Mouse (Mus musculus) cerebellum, adult 9-11 months (tissue): ENCODE measurements around the gene Fap.

Experiments used
- DNase-seq: peaks from one replicate; pipeline ENCODE4 v3.0.0; 2022

The Fap gene

DNA sequence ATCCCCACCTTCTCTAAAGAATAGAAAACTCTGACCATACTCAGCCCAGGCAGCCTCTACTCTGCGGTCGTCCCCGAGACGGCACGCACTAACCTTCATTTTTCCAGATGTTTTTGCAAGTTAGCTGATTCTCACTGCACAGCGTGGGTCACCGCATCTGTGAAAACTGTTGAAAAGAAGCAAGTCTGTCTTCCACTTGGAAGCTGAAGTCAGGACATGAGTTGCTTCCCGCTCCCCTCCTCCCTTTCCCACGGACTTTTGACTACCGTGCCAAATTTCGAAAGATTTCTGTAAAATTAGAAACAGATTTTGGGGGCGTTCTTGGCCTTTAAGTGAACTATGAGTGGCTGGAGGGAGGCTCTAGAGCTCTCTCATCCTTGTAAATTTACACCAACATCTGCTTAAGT is at the start of gene Fap:
Gene Fap (minus strand): TSS at position 323 of the 407 bp plus-strand sequence.
- DNase-seq = no peak

DNA sequence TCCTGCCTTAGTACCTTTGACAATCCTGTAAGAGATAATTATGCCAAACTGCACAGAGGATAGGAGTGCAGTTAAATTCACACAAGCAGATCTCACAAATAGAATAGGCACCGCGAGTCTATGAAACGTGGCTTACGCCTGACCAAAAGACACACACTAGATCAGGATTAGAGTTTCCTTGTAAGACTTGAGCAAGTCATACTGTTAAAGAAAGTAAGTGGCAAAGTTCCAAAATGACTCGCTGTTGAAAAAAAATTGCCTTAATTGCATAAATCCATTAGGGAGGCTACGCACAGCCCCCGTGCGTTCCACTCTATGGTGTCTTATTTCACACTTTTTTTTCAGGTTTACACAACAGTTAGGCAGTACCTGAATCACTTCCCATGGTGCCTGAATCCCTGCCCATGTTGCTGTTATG is 49.2 kb upstream of the Fap start:
- no peak for DNase-seq

DNA sequence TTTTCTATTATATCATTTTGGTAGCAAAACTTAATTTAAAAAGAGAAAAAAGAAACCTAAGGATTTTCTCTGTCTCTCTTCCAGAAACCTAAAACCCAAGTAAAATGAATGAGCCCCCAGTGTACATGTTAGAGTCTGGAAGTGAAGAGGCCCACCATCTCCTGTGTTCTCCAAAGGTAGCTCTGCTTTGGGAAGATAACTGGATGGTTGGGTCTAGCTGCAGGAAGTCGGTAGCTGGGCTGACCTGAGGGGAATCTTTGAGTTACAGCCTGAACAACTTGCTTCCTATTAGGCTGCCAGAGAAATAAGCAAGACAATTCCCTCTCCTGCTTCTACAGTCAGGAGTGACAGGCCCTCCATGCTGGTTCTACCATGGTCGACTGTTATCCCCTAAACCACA is 45.8 kb upstream of the Fap start:
- no peak for DNase-seq

DNA sequence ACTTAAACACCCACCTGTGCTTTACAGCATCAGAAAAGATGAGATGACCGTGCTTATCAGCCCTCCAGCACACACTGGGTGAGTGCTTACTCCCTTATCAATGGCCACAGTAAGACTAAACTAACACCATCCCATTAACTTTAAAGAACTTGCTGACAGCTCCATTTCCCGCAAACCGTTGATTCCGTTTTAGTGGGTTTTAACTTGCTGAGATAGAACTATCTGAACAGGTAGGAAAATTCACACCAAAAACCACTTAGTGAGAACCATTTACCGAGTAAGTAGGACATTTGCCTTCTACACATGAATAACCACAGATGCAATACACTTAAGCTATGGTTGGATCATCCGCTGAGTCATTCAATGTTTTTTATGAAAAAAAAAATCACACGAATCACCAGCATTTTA is 45.1 kb upstream of the Fap start:
- no peak for DNase-seq

DNA sequence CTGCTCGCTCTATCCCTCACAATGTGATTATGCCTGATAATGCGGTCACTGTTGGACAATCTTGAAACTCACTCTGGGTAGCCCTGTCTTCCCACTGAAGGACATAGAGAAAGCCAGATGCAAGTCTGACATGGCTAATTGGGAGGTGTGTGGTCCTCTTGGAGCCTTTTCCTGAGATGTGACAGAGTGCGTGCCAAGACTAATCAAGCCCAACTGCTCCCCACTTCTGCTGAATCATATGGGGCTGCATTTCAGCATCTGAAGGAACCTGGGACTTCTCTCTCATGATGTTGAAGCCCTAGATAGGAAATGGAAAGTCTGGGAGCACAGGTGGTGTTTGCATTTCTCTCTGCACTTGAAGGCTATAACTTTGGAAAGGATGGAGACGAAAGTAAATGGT is 39.3 kb upstream of the Fap start:
- DNase-seq = no peak

DNA sequence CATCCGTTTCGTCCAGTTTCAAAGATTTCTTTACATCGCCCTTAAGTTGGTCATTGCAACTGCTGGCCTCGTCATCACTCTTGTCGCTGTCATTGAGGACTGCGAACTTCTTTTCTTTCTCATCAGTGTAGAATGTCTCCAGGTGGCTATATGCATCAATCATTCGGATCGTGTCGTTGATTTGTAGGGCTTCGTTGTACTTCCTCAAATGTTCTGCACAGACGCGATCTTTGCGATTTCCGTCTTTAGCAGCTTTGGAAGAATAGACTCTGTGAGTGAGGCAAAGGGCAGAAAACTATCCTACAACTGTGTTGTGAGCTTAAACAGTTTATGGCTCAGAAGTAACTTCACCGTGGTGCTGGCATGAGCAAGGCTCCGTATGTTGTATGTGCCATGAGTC is 32.3 kb upstream of the Fap start:
- DNase-seq = no peak

DNA sequence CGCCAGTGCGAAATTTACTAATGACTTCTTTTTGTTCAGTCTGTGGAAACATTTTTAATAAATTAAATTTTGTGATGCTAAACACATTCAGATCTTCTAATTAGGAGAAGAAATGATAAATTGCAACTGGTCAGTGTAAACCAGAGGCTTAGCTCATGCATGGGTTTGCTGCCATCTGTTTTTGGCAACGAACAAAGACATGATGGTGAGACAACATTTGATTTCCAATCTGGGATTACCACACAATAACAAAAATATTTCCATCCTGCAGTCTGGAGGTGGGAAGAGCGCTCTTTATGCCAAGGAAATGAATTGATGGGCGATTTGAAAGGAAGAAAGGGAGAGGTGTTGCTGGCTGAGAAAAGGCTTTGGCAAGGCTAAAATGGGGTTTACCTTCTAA is 29.7 kb upstream of the Fap start:
- no peak for DNase-seq

DNA sequence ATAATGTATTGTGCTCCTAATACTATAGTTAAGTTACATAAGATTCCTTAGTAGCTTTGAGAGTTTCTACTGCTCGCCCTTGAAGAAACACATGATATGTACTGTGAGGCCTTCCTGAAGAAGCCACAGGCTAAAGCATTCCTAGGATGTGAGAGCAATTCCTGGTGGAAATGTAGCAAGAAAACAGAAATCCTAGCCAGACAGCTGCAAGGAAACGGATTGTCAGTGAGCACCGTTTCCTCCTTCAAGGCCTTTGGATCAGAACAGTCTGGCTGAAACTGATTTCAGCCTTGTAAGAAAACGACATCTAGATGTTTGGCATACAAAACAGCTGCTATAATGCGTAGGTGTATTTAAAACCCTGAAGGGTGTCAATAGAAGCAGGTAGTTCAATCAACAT is 22.7 kb upstream of the Fap start:
- DNase-seq = no peak

DNA sequence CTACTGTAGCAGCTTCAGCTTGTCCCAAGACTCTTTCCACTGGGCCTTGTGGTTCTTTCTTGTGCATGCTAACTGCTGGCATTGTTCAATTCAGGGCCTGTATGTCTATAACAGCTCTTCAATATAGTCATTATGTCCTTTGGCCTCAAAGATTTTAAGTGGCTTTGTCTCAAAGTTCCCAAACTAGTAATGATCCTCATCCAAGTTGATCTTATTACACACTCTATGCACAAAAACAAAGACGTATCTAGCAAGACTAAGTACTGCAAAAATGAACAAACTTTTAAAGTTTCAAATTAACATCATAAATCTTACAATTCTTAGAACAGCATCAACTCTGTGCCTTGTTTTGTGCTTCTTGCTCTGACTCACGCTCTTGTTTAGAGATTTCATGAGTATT is 20.6 kb upstream of the Fap start:
- no peak for DNase-seq

DNA sequence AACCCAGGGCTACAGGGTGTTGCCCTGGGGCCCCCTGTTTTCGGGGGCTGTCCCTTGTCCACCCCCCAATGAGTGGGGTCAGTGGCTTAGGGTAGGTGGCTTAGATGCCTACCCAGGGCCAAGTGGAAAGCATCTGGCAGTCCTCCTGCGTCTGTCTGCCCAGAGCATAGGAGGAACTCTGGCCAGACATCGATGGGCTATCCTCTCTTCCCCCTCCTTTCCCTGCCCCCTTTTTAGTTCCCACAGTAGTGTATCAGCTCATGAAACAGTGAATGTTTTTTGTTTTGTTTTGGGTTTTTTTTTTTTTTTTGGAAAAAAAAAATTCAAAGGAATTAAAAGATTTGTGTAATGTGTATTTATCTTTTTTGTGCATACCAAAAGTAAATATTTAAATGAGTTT is 17.7 kb upstream of the Fap start:
- no peak for DNase-seq

DNA sequence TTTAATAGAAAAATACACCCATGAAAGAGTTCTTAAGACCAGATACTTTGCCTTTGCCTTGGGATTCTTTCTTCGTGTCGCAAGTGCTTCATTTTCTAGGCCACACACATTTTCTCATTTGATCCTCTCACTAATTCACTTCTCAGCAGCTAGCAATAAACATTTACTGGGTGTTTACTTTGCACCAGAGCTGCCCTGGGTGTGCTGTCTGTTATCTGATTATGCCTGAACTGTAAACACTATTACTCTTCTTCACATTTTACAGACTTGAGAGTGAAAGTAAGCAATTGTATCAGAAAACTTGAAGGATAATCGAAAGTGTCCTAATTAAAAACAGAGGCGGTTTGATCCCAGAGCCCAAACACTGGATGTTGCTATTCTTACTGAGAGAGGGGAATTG is 15.5 kb upstream of the Fap start:
- DNase-seq = no peak

DNA sequence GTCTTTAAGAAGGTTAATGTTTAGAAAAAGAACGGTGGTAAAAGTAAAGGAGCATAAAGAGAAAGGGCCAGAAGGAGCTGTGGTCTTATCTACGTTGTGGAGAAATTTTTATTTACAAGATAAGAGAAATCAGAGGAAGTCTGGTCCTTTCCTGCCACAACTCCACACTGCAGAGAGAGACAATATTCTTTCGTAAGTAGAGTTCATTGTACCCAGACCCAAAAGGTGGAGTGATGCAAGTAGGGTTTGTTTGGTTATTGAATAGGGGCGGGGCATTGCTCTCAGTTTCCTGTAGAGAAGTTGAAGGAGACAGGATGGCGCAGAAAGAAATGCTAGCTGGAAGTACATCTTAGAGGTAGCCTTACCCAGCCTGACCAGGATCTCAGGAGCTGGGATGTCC is 11.9 kb upstream of the Fap start:
- no peak for DNase-seq

DNA sequence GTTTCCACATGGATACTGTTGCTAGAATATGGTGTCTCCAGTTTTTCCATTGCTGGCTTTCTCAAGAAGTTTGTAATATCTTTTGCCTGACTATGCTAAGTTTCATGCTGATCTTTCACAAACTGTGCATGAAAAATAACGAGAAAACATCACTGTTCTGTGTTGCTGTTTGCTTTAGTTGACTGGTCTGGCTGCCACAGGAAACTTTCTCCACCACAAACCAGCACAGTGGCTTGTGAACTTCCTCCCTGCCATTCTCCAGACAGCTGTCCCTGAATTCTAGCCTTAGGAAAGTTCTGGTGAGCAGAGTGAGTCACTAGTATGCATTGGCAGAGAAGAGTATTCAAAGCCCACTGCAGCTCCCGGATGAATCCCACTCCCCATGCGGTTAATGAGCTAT is 1.1 kb upstream of the Fap start:
- no peak for DNase-seq

DNA sequence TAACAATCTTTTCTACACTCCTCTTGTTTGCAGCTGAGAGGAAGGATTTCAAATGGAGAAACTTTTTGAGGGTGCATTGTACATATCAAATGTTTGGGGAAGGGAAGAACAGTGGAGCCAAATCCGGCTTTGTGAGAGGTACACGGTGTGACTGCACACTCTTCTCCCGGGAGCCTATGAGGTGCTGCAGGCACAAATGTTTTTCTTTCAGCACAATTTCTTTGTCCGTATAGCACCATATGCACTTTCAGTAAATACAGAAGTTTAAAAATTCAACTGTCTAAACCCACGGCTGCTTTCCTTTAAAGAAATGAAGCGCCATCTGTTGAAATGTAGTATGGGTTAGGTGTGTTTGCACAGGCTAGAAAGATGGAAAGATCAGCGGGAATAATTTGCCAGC is 375 bp upstream of the Fap start:
- no peak for DNase-seq

DNA sequence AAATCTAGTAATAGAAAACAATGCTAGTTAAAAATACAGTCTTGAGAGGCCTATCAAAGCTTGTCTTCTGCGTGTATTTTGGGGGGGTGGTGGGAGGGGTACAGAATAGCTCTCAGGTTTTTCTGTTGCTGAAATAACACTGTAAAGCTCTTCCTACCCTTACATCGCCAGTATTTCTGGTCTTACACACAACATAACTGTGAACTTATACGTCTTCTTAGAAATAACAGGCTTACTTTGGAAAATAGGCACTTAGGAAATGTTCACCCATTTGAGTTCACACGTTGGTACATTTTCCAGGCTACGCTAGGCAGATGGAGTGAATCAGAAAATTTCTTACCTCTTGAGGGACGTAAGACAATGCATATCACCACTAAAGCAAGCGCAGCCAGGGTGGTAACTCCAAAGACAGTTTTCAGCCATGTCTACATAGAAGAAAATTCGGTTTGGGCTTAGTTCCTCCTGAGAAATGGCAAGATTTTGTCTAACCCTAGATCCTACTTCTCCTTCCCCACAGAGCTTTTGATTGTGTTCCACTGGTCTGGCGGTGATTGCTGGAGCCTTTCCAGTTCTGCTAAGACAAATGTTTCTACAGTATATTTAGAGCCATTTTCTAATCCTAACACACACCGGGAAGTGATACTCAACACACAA is 649 bp downstream of the Fap start:
- DNase-seq = no peak

DNA sequence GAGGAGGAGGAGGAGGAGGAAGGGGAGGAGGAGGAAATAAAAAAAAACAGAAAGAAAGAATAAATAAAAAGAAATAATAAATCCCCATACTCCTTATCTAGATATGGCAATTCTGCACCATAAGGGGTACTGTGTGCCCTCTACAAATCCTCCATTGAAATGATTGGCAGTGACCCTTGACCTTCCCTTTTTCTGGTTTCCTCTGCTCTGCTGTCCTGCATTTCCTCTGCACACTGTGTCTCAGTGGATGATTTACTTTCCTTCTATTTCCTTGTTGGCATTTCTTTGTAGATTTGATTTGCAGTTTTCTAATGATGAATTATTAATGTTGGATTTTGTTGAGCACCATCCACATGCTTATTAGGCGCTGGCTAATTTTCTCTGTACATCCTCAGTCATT is 9.2 kb downstream of the Fap start:
- no peak for DNase-seq

DNA sequence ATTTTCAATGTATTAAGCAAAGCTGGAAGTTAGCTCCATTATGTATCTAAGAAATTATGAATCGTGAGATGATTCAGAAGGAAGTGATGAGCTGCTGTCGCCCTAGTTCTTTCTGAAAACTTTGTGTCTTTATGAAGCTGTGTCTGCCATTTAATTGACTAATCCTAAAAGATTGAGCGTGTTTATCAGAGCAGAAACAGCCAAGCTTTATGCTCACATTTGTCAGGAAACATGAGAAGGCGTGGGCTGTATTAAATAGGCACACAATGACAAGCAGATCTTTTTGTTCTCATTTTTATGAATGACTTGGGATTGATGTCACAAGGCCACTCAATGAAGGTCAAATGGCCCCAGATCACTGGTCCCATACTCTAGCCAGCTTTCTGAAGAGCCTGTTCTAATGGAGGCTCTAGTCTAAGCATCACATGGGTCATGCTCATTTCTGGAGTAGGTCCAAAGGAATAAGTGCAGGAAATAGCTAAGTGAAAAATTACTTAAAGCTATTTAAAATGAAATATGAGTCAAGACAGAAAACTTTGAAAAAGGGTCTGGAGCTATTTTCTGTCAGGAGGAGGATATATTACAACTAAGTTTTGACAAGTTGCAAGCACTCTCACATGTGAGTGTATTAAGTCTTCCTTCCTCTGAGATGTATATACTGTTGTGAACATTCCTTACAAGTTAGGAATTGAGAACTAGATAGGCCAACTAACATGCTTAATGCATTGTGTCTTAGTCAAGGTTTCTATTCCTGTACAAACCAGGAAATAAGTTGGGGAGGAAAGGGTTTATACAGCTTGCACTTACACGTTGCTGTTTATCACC is 11.0 kb downstream of the Fap start:
- no peak for DNase-seq

DNA sequence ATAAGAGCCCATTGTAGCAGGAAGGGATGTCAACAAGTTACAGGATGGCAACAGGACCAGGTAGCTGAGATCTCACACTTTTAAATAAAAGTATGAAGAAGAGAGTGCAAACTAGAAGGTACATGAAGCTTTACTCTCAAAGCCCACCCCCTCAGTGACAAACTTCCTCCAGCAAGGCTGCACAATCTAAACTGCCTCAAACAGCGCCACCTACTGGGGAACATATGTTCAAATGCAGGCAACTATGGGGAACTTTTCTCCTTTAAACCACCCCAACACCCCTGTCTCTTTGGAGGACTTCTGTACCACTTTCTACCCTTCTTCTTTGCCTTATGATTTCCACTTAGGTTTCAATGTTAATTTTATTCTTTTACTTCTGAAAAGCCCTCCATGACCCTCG is 16.5 kb downstream of the Fap start:
- DNase-seq = no peak

DNA sequence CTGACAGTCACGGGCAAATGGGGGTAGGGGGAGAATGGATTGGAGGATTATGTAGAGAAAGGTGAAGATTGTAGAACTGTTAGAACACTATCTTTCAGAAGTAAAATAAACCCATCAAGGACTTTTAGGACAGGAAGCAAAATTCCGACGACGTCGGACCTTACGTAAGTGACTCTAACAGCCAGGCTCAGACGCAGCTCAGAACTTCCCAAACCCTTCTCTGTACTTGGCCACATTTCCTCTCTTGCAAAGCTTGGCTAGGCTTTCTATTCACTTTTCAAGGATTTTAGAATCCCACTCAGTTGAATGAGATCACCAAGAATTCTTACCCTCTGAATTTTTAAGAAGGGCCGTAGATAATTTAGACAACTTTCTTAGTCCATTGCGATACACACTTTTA is 17.5 kb downstream of the Fap start:
- DNase-seq = no peak

DNA sequence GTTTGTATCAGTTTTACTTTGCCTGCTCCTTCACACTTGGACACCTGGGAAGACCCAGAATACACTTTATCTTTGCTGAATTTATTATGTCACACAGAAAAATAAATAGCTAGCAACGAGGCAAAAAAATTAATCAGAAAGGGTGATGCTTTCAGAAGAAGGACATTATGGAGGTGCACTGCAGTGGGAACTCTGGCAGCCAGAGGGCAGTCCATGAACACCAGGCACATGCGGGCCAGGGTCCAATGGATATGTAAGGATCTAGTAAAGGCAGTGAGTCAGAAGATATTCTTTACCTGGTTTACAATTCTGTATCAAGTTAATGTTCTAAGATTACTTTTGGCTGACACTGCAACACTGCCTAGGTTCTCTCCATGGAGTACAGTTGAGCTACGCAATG is 24.2 kb downstream of the Fap start:
- DNase-seq = no peak

DNA sequence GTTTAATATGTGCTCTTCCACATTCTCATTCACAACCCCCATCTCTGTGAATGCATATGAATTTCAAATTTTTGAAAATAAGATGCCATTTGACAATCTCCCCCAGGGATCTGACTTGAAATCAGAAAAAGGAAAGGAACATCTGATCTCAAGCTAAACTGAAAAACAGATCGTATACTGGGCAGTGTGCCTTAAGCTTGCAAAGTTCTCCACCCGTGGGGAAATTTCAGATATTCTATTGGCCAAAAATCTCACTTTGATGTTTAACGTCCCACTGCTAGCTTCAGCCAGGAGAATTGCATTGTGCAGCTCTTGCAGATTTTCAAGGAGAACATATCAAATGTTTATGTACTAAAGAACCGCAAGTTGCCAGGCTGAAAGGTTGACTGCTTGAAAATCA is 24.7 kb downstream of the Fap start:
- no peak for DNase-seq

DNA sequence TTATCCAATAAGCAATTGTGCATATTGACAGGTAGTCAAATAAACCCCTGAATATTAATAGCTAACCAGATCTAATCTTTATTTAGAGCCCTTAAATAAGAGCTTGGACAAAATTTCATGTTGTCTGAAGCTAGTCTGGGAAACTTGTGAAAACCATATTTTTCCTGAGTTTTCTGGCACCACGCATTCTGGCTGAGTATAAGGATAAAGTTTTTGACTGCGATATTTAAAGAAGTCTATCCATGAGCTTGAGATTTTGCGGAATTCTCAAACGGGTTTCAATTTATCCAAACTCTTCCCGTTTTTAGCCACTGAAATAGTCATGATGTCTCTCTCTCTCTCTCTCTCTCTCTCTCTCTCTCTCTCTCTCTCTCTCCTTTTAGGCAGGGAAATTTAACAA is 25.8 kb downstream of the Fap start:
- no peak for DNase-seq

DNA sequence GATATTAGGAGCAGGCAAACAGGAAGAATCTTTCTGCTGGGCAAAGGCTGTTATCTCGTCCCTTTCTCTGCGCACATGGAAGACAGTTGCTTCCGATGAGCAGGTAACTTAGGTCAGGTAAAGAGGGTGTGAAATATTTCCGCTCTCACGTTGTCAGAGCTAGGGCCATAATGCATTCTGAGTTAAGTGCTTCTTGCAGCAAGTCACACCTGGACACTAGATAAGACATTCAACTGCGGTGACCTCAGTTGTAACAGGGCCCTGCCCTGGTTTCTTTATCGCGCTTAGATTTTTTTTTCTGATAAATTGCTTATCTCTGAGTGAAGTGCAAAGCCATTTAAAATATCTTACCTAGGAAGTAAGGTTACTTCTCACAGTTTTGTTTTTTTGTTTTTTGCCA is 38.4 kb downstream of the Fap start:
- DNase-seq = no peak

DNA sequence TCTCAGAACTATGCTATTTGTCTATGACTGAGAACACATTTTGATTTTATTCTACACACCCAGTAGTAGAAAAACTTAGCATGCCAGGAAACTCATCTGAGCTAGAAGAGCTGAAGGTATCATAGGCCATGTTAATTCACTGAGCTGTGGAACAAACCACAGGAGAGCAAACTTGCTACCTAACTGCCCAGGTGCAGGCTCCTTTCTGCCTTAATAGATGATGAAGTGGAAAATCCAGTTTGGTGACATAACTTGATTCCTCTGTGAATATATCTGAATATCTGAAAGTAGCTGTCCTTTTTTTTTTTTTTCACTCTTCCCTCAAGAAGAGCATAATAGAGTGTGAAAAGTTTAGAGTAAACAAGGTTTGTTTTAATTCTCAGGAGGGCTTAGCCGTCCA is 42.8 kb downstream of the Fap start:
- no peak for DNase-seq

DNA sequence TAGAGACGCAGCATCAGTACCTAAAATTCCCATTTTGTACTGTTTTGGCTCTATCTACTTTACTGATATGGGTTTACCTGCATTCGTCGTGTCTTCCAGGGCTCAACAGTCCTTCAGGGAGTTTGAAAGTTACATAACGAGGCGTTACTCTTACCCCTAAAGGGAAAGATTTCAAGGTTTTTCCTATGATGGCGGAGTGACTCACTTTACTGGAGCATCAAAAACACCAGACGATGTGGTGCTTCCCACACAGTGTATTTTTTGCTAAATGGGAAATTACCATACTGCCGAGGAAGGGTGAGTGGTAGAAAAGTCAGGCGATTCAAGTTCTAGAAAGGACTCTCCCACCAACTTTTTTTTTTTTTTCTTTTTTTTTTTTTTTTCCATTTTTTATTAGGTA is 47.5 kb downstream of the Fap start:
- no peak for DNase-seq
